Mouse (Mus musculus) stomach, postnatal 0 days (tissue): ENCODE results near the gene Inpp5b. TPM values are rescaled to one million over a fixed set of nuclear protein-coding genes. Genes with fewer than 3 reads are reported as not detected.
"Not testable (repeated sequence)": the region's sequence is repeated elsewhere in the genome, so short reads cannot be mapped to it uniquely, and the experiment has no call there.

Source experiments
- ATAC-seq: fragments of 200-750 bp; cut with Nextera tagmentation; 2 replicates; pipeline ENCODE4 v1.8.0; 2017; ENCODE audit not compliant: low FRiP score, low TSS enrichment
- DNase-seq: peaks from one replicate; pipeline ENCODE4 v3.0.0-alpha.2; 2016; ENCODE audit warnings: low spot score
- H3K27ac ChIP-seq: fragments of 300-500 bp; sonication (generic); replicated peaks from 2 replicates; pipeline ENCODE4 v1.5.1; 2014; ENCODE audit warnings: mild to moderate bottlenecking, control low read depth
- H3K27me3 ChIP-seq: fragments of 300-500 bp; sonication (generic); 2 replicates; pipeline ENCODE4 v1.6.1; 2014; ENCODE audit warnings: low read length; ENCODE audit not compliant: control insufficient read depth, insufficient read depth
- H3K36me3 ChIP-seq: fragments of 300-500 bp; sonication (generic); 2 replicates; pipeline ENCODE4 v1.6.1; 2014; ENCODE audit warnings: low read length, mixed read lengths; ENCODE audit not compliant: control insufficient read depth, insufficient read depth
- H3K4me1 ChIP-seq: fragments of 300-500 bp; sonication (generic); replicated peaks from 2 replicates; pipeline ENCODE4 v1.6.1; 2014; ENCODE audit warnings: antibody characterized with exemption; ENCODE audit not compliant: control insufficient read depth, insufficient read depth
- H3K4me2 ChIP-seq: fragments of 300-500 bp; sonication (generic); replicated peaks from 2 replicates; pipeline ENCODE4 v1.6.1; 2014; ENCODE audit warnings: low read depth, mild to moderate bottlenecking, control low read depth, moderate library complexity
- H3K4me3 ChIP-seq: fragments of 300-500 bp; sonication (generic); 2 replicates; pipeline ENCODE4 v1.5.1; 2014; ENCODE audit warnings: low read depth, low read length, control low read depth
- H3K9ac ChIP-seq: fragments of 300-500 bp; sonication (generic); 2 replicates; pipeline ENCODE4 v1.6.1; 2014; ENCODE audit warnings: mild to moderate bottlenecking, low read length, control low read depth, mixed read lengths
- H3K9me3 ChIP-seq: fragments of 300-500 bp; sonication (generic); 2 replicates; pipeline ENCODE4 v1.6.1; 2016; ENCODE audit warnings: low read length; ENCODE audit not compliant: control insufficient read depth
- CTCF ChIP-seq: IDR thresholded peaks from 2 replicates; pipeline ENCODE4 v1.5.1; 2016; ENCODE audit warnings: antibody characterized with exemption, low read depth, mild to moderate bottlenecking, moderate library complexity
- EP300 ChIP-seq: optimal IDR thresholded peaks from 2 replicates; pipeline ENCODE3; 2016; ENCODE audit warnings: antibody characterized with exemption
- WGBS: fragments of 180-500 bp; shearing (Covaris S2); extraction: QIAGEN DNeasy Blood & Tissue Kit; methylation state at CpG from one replicate; pipeline ENCODE4 v1.1.7; 2014; 5-methylcytosine and 5-hydroxymethylcytosine counted together
- polyA plus RNA-seq: library from polyadenylated mRNA; unstranded; fragments of >200 nt; fragmentation: Nextera tagmentation; extraction: Ambion mirVana; gene quantifications from 2 replicates; pipeline ENCODE4 v1.2.1, GENCODE M21; 2015

Gene Inpp5b
- polyA plus RNA-seq, 1 experiment from 2014 or later = 23.5 TPM

GRCm38 (mm10) chr4:124703881-124704796 is 37.5 kb upstream of the Inpp5b start:
- H3K4me2 ChIP-seq = peak overlapping the region; percentile 38
- H3K27ac ChIP-seq = peak overlapping the region; percentile 85
- peak overlapping the region; percentile 52; the same call in 1 of the 2 replicates for H3K9ac ChIP-seq
- no peak overlapping the region for H3K4me3 ChIP-seq
- H3K27me3 ChIP-seq = no peaks in the 10 kb centered on the region
- no peaks in the 10 kb centered on the region; the same call in 1 of the 2 replicates for H3K36me3 ChIP-seq
- H3K9me3 ChIP-seq = no peaks in the 10 kb centered on the region
- peaks cover 15% of the 10 kb centered on the region for H3K4me1 ChIP-seq
- WGBS = 11% methylated on average over 6 of the region's 6 CpGs
- no peak for ATAC-seq
- peak; percentile 52 for DNase-seq
- TF ChIP-seq EP300 (no peak), CTCF (no peak)

- DNase-seq (peak; percentile 28), ATAC-seq (no peak)
- Histone ChIP-seq H3K36me3 (no peaks in the 10 kb centered on the region; the same call in 1 of the 2 replicates), H3K27ac (peak overlapping the region; percentile 85), H3K9me3 (no peaks in the 10 kb centered on the region), H3K4me2 (peak overlapping the region; percentile 38), H3K9ac (peak overlapping the region; percentile 52; the same call in 1 of the 2 replicates), H3K4me3 (no peak overlapping the region), H3K4me1 (peaks cover 18% of the 10 kb centered on the region), H3K27me3 (no peaks in the 10 kb centered on the region)
- 15% methylated on average over 11 of the region's 11 CpGs for WGBS
- TF ChIP-seq EP300 (no peak), CTCF (no peak)
Measured at GRCm38 (mm10) chr4:124704797-124705474, 36.7 kb upstream of the Inpp5b start.

- Histone ChIP-seq H3K36me3 (no peaks in the 10 kb centered on the region; the same call in 1 of the 2 replicates), H3K4me3 (no peak overlapping the region), H3K9me3 (no peaks in the 10 kb centered on the region), H3K4me2 (no peak overlapping the region), H3K9ac (no peak overlapping the region), H3K4me1 (peaks cover 20% of the 10 kb centered on the region), H3K27ac (peak overlapping the region; percentile 85), H3K27me3 (no peaks in the 10 kb centered on the region)
- DNase-seq (no peak), ATAC-seq (no peak)
- TF ChIP-seq CTCF (no peak), EP300 (no peak)
- WGBS = 84% methylated on average over 23 of the region's 23 CpGs
Measured at GRCm38 (mm10) chr4:124705661-124706269, 35.9 kb upstream of the Inpp5b start.

- H3K9me3 ChIP-seq, H3K4me2 ChIP-seq, DNase-seq, H3K9ac ChIP-seq, H3K36me3 ChIP-seq, H3K4me3 ChIP-seq, H3K27ac ChIP-seq, H3K27me3 ChIP-seq, ATAC-seq: not testable (repeated sequence)
- H3K4me1 ChIP-seq = peaks cover 20% of the 10 kb centered on the region
- WGBS = 87% methylated on average over 24 of the region's 25 CpGs
Measured at GRCm38 (mm10) chr4:124707381-124708199, 34.1 kb upstream of the Inpp5b start.

- H3K9me3 ChIP-seq, DNase-seq, H3K36me3 ChIP-seq, ATAC-seq, H3K4me2 ChIP-seq, H3K4me3 ChIP-seq, H3K27me3 ChIP-seq, H3K9ac ChIP-seq: not testable (repeated sequence)
- peak overlapping the region; percentile 94 for H3K27ac ChIP-seq
- WGBS = 17% methylated on average over 1 of the region's 1 CpGs
- H3K4me1 ChIP-seq = peaks cover 19% of the 10 kb centered on the region
Measured at GRCm38 (mm10) chr4:124708200-124708517, 33.5 kb upstream of the Inpp5b start.
